Mouse (Mus musculus) B cell, adult (primary cell): ENCODE measurements around the gene Gm7075. TPM values are rescaled to one million over a fixed set of nuclear protein-coding genes. Genes with fewer than 3 reads are reported as not detected.

Experiments used
- total RNA-seq: library from RNA; stranded (reverse); gene quantifications from 4 replicates; pipeline ENCODE4 v1.2.4, GENCODE M21; 2023; ENCODE audit not compliant: inconsistent age

Gm7075 gene
- total RNA-seq: not detected in 4 replicates

GRCm38 (mm10) chr10:63421739-63422735 lies at the start of gene Gm7075:
Gene Gm7075, minus strand, starts transcription at chr10:63421789.

GRCm38 (mm10) chr10:63429785-63430305 lies 8.3 kb upstream of the Gm7075 start, which contains the start of gene Ctnna3:
Gene Ctnna3, plus strand, starts transcription at chr10:63430098.

GRCm38 (mm10) chr10:63382372-63383279 lies 39.0 kb downstream of the Gm7075 start, which contains the start of gene Dnajc12:
Gene Dnajc12, plus strand, starts transcription at chr10:63382443.

GRCm38 (mm10) chr10:63381498-63382280 lies 39.9 kb downstream of the Gm7075 start, which contains the start of gene Sirt1:
Gene Sirt1, minus strand, starts transcription at chr10:63381704.

Other genes starting within 250 kb of the Gm7075 start
- not detected in 4 replicates for gene Mypn, start 217.8 kb downstream of the Gm7075 start, total RNA-seq
- gene Herc4, start 178.0 kb downstream of the Gm7075 start, total RNA-seq: 246 to 271 TPM (median 257 TPM) in 4 replicates
- 57.9 to 67.9 TPM (median 60.5 TPM) in 4 replicates for gene Sirt1, start 40.1 kb downstream of the Gm7075 start, total RNA-seq
- 1.9 to 5.7 TPM (median 3.3 TPM) in 4 replicates for gene Dnajc12, start 39.3 kb downstream of the Gm7075 start, total RNA-seq
- not detected in 4 replicates for gene Ctnna3, start 8.3 kb upstream of the Gm7075 start, total RNA-seq